Comparison of ENCODE assay signal across 15 mouse cellular contexts in genomic region chr13:48841905-48842592, GRCm38 (mm10). TPM values are rescaled to one million over a fixed set of nuclear protein-coding genes. Genes with fewer than 3 reads are reported as not detected.
A peak's percentile ranks its signal among the peaks of the same experiment; 100 is the strongest.
DNase-seq lines count a peak whose midpoint lies in the region; ATAC-seq and TF ChIP-seq lines count a peak whose summit lies in the region.
"Had no signal": no experiment of that assay in that cellular context is flagged by ENCODE, and none has a peak within 500 bp of the region (broad histone marks: within the 10 kb centered on the region; RNA-seq: fewer than 3 reads in every experiment).

No protein-coding gene starts in this region.

- no peak for TF ChIP-seq POLR2A in liver, adult 2 months (IDR thresholded peaks at IDR 0.05; ENCODE audit: extremely low read depth, insufficient read depth, low read length)

- no peak for TF ChIP-seq CTCF in liver, adult 2 months (IDR thresholded peaks at IDR 0.05; ENCODE audit: low read depth, low read length)

- no peaks in the 10 kb centered on the region for H3K9me3 ChIP-seq in liver, embryonic 11.5 days (ENCODE audit: control insufficient read depth, low read length)
- H3K9me3 ChIP-seq: heart, embryonic 13.5 days had no signal

- no peak overlapping the region for H3K4me2 ChIP-seq in liver, embryonic 11.5 days
- H3K4me2 ChIP-seq: heart, embryonic 13.5 days had no signal

- no peak overlapping the region for H3K27ac ChIP-seq in liver, adult 2 months (replicated peaks; ENCODE audit: insufficient read depth, low read depth, low read length)
- H3K27ac ChIP-seq in liver, embryonic 11.5 days (ENCODE audit: low read depth, low read length), result no peak overlapping the region
- H3K27ac ChIP-seq: heart, embryonic 13.5 days; left cerebral cortex, adult 2 months had no signal

- H3K27me3 ChIP-seq in liver, adult 2 months (ENCODE audit: control insufficient read depth, insufficient read depth, low read length), result no peaks in the 10 kb centered on the region
- no peaks in the 10 kb centered on the region for H3K27me3 ChIP-seq in liver, embryonic 11.5 days (replicated peaks; ENCODE audit: control insufficient read depth, insufficient read depth, low read length)
- H3K27me3 ChIP-seq: heart, embryonic 13.5 days had no signal

- no peak overlapping the region for H3K9ac ChIP-seq in liver, adult 2 months (ENCODE audit: low read depth, low read length)
- H3K9ac ChIP-seq in liver, embryonic 11.5 days (ENCODE audit: low read depth, low read length), result no peak overlapping the region; the same call in 1 of the 2 replicates
- H3K9ac ChIP-seq: forebrain, postnatal 0 days; heart, embryonic 13.5 days had no signal

- DNase-seq in liver, adult 2 months (ENCODE audit: extremely low read depth, low read depth, low spot score), result peak; percentile 39
- DNase-seq in liver, embryonic 11.5 days (ENCODE audit: low spot score), result no peak
- peak; percentile 21 for DNase-seq in CD4-positive helper T cell, adult 2 months (ENCODE audit: low read depth, low spot score)
- no peak for DNase-seq in left cerebral cortex, adult 11 months (ENCODE audit: low spot score)
- no peak for DNase-seq in adrenal gland, postnatal 4 days (ENCODE audit: low spot score in 2 of 2)
- DNase-seq in frontal cortex, postnatal 36 days (ENCODE audit: low spot score in 2 of 2), result no peak
- DNase-seq: adrenal gland, adult 2 months; cerebellum, adult 9-10 months; forebrain, postnatal 0 days; kidney, adult 2 months; midbrain, embryonic 14.5 days had no signal

- H3K79me2 ChIP-seq in liver, adult 2 months (ENCODE audit: control insufficient read depth, insufficient read depth, low read length), result peaks cover 43% of the 10 kb centered on the region; the same call in 1 of the 2 replicates

- H3K4me1 ChIP-seq in liver, adult 2 months (ENCODE audit: control insufficient read depth, insufficient read depth, low read length), result peaks cover 7% of the 10 kb centered on the region
- H3K4me1 ChIP-seq in liver, embryonic 11.5 days (replicated peaks; ENCODE audit: control insufficient read depth, insufficient read depth, low read length), result peaks cover 12% of the 10 kb centered on the region

- no peak for ATAC-seq in liver, embryonic 11.5 days (replicated peaks; ENCODE audit: low FRiP score)
- peak; percentile 80 for ATAC-seq in common myeloid progenitor, adult 5-6 weeks (replicated peaks; ENCODE audit: low read depth, poor library complexity, severe bottlenecking)
- ATAC-seq in monocyte, adult 5-6 weeks (replicated peaks; ENCODE audit: insufficient number of reproducible peaks, low FRiP score, low TSS enrichment, poor library complexity, severe bottlenecking), result peak; percentile 96
- ATAC-seq: forebrain, postnatal 0 days had no signal

- no peaks in the 10 kb centered on the region for H3K36me3 ChIP-seq in liver, adult 2 months (ENCODE audit: control insufficient read depth, insufficient read depth, low read length)
- H3K36me3 ChIP-seq in liver, embryonic 11.5 days (ENCODE audit: control insufficient read depth, insufficient read depth, low read length), result no peaks in the 10 kb centered on the region
- H3K36me3 ChIP-seq: heart, embryonic 13.5 days had no signal

- no peak overlapping the region for H3K4me3 ChIP-seq in liver, adult 2 months (ENCODE audit: insufficient read depth, low read depth, low read length)
- H3K4me3 ChIP-seq in liver, embryonic 11.5 days (ENCODE audit: low read depth, low read length), result no peak overlapping the region
- H3K4me3 ChIP-seq: heart, embryonic 13.5 days; left cerebral cortex, adult 2 months had no signal

- 55% methylated on average over 5 of the region's 5 CpGs for WGBS in liver, adult 2 months
- WGBS in liver, embryonic 11.5 days, result 61% methylated on average over 5 of the region's 5 CpGs

RNA-seq across cellular contexts. Expression of gene Phf2, which starts 28.9 kb away (rescaled TPM):
- 3.0 and 4.1 TPM in 2 replicates for total RNA-seq in liver, adult 2 months (2014; rRNA removed)
- polyA plus RNA-seq in liver, adult 2 months (2012; rRNA removed), result 5.8 and 6.7 TPM in 2 replicates
- polyA plus RNA-seq in liver, embryonic 11.5 days (2014; fragmentation: Nextera tagmentation; extraction: Ambion mirVana), result 6.2 and 8.3 TPM in 2 replicates
- 9.0 and 14.3 TPM in 2 replicates for total RNA-seq in common myeloid progenitor, adult 5-6 weeks (2017)
- total RNA-seq in monocyte, adult 5-6 weeks (2017), result 10.0 to 17.8 TPM (median 13.7 TPM) in 3 replicates
- total RNA-seq in adrenal gland, postnatal 4 days (2021), result 10 to 100 TPM; 44.6 to 45.7 TPM

Comparison
In these comparisons a context has a peak if more than half of its experiments do, and no peak if none do; other contexts are left out.
1. DNase-seq: peak in liver, adult 2 months (single experiment) and CD4-positive helper T cell, adult 2 months (single experiment); none in liver, embryonic 11.5 days (single experiment), left cerebral cortex, adult 11 months (single experiment), adrenal gland, postnatal 4 days (0 of 2) and frontal cortex, postnatal 36 days (0 of 2).